Mouse (Mus musculus) hindbrain, embryonic 14.5 days (tissue): ENCODE measurements around the gene Il17rc. TPM values are rescaled to one million over a fixed set of nuclear protein-coding genes. Genes with fewer than 3 reads are reported as not detected.
A peak's percentile ranks its signal among the peaks of the same experiment; 100 is the strongest.

Experiments
- ATAC-seq: fragments of 200-750 bp; cut with Nextera tagmentation; 2 replicates; pipeline ENCODE4 v1.8.0; 2017; ENCODE audit warnings: moderate number of reproducible peaks, mild to moderate bottlenecking, moderate TSS enrichment, moderate library complexity; ENCODE audit not compliant: low FRiP score
- DNase-seq: peaks from one replicate; pipeline ENCODE4 v3.0.0-alpha.2; 2015; ENCODE audit warnings: low spot score
- H3K27ac ChIP-seq: fragments of 300-500 bp; sonication (generic); 2 replicates; pipeline ENCODE4 v1.5.1; 2014; ENCODE audit warnings: mild to moderate bottlenecking, moderate library complexity
- H3K27me3 ChIP-seq: fragments of 300-500 bp; sonication (generic); 2 replicates; pipeline ENCODE4 v1.6.1; 2014; ENCODE audit warnings: mild to moderate bottlenecking, low read length, mixed read lengths; ENCODE audit not compliant: control insufficient read depth, insufficient read depth
- H3K36me3 ChIP-seq: fragments of 300-500 bp; sonication (generic); replicated peaks from 2 replicates; pipeline ENCODE4 v1.6.1; 2014; ENCODE audit not compliant: control insufficient read depth, insufficient read depth
- H3K4me1 ChIP-seq: fragments of 300-500 bp; sonication (generic); replicated peaks from 2 replicates; pipeline ENCODE4 v1.6.1; 2014; ENCODE audit warnings: antibody characterized with exemption, low read length, mixed read lengths; ENCODE audit not compliant: control insufficient read depth, insufficient read depth
- H3K4me2 ChIP-seq: fragments of 300-500 bp; sonication (generic); replicated peaks from 2 replicates; pipeline ENCODE4 v1.6.1; 2014; ENCODE audit warnings: mild to moderate bottlenecking, moderate library complexity
- H3K4me3 ChIP-seq: fragments of 300-500 bp; sonication (generic); replicated peaks from 2 replicates; pipeline ENCODE4 v1.5.1; 2014; ENCODE audit warnings: mild to moderate bottlenecking, low read length
- H3K9ac ChIP-seq: fragments of 300-500 bp; sonication (generic); 2 replicates; pipeline ENCODE4 v1.6.1; 2014
- H3K9me3 ChIP-seq: fragments of 300-500 bp; sonication (generic); 2 replicates; pipeline ENCODE4 v1.6.1; 2016; ENCODE audit warnings: low read length; ENCODE audit not compliant: control insufficient read depth
- WGBS: fragments of 180-500 bp; shearing (Covaris S2); extraction: QIAGEN DNeasy Blood & Tissue Kit; methylation state at CpG from one replicate; pipeline ENCODE4 v1.1.7; 2014; 5-methylcytosine and 5-hydroxymethylcytosine counted together
- polyA plus RNA-seq: library from polyadenylated mRNA; unstranded; fragments of >200 nt; fragmentation: Nextera tagmentation; extraction: Ambion mirVana; gene quantifications from 2 replicates; pipeline ENCODE4 v1.2.1, GENCODE M21; 2014

Gene Il17rc
- polyA plus RNA-seq, 1 experiment from 2014 or later: 2.4 TPM

DNA sequence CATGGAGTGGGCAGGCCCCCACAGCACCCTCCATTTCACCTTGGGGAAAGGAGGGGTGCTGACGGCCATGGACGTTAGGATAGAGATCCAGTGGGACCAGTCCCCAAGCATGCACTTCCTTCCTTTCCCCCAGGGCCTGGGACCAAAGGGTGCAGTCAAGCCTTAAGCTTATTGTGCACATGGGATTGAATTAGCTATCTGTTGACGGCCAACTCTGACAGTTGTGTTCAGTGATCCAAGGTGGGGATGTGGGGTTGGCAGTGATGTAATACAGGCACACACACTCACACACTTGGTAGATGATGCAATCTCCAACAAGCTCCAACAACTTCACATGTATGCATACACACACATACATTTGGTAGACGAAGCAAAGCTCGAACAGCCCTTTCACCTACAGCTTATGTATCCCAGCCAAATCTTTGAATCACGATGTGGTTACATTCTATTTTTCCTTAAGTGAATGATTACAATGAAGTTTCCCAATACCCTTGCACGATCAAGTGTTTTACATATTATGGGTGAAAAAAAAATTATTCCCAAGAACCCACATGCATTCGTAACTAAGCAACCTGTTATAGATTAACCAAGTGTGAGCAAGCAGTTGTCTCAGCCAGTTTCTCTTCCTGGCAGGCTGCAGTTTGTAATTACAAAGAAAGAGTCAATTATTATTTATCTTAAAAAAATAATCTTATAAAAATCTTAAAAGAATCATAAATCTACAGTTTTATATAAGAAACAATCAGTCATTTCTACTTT, 26.8 kb upstream of the Il17rc start:
- Histone ChIP-seq H3K4me2 (no peak overlapping the region), H3K9me3 (no peaks in the 10 kb centered on the region), H3K4me1 (peaks cover 12% of the 10 kb centered on the region), H3K27me3 (no peaks in the 10 kb centered on the region), H3K4me3 (no peak overlapping the region), H3K9ac (no peak overlapping the region), H3K27ac (no peak overlapping the region), H3K36me3 (peaks cover 31% of the 10 kb centered on the region)
- ATAC-seq (no peak), DNase-seq (no peak)
- WGBS: 83% methylated on average over 6 of the region's 8 CpGs

DNA sequence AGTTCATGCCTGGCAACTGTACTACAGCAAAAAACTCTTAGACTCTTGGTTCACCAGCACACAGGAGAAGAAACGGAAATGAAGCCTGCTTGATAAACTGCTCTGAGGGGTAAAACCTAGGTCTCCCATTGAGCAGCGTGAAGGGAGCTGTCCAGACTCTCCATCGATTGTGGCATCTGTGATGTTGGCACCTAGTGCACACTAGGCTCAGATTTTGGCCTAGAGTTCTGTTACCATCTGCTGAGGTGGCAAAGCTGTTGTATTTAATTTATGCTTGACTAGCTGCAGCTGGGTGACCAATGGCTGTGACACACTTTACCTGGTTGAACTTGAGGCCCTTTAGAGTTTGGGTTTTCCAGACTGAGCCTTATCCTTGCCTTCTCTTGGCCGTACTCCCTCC, 23.6 kb upstream of the Il17rc start:
- Histone ChIP-seq H3K36me3 (peaks cover 31% of the 10 kb centered on the region), H3K27me3 (no peaks in the 10 kb centered on the region), H3K9me3 (no peaks in the 10 kb centered on the region), H3K4me3 (no peak overlapping the region), H3K4me1 (peaks cover 9% of the 10 kb centered on the region), H3K4me2 (no peak overlapping the region), H3K9ac (no peak overlapping the region), H3K27ac (no peak overlapping the region)
- no peak for DNase-seq
- 96% methylated on average over 4 of the region's 4 CpGs for WGBS
- no peak for ATAC-seq

DNA sequence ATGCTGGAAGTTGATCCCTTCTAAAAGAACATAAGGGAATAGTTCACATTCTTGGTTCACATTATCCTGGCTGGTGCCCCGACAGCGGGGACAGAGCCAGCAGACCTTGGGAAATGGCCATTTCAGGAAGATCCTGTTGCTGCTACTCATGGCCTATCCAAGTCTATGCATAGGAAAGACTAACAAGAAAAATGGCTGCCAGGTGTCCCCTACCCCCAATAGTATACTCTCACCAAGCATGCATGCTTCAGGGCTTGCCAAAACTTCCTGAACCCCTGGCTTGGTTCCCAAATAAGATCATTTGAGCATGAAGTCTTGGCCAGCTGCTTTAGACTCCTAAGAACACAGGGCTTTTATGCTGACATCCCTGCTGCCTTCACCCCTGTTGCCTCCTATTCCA, 19.4 kb upstream of the Il17rc start:
- 84% methylated on average over 2 of the region's 2 CpGs for WGBS
- H3K27ac ChIP-seq: no peak overlapping the region
- ATAC-seq (no peak), DNase-seq (no peak)
- H3K4me3 ChIP-seq: no peak overlapping the region
- H3K4me2 ChIP-seq: no peak overlapping the region
- no peaks in the 10 kb centered on the region for H3K4me1 ChIP-seq
- H3K36me3 ChIP-seq: peaks cover 24% of the 10 kb centered on the region
- no peaks in the 10 kb centered on the region for H3K9me3 ChIP-seq
- no peak overlapping the region for H3K9ac ChIP-seq
- H3K27me3 ChIP-seq: no peaks in the 10 kb centered on the region

DNA sequence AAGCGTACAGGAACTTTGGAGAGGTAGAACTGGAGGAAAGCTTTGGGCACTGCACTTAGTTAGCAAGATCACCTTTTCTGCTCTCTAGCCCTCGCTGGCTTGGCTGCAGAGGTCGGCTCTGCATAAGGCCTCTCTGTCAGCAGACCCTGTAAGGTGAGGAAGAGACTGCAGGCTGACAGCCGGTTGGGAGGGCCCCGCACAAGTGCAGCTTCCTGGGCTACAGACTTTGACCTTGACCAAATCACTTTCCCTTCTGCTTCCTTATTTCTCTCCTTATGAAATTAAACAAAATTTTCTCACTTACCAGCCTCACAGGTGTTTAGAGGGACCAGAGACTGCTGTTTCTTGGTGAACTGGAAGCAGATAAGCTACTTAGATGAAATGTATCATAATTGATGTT, 16.2 kb upstream of the Il17rc start:
- H3K36me3 ChIP-seq: no peaks in the 10 kb centered on the region
- H3K4me2 ChIP-seq: no peak overlapping the region
- no peak overlapping the region for H3K4me3 ChIP-seq
- no peaks in the 10 kb centered on the region for H3K4me1 ChIP-seq
- no peak overlapping the region for H3K9ac ChIP-seq
- 73% methylated on average over 5 of the region's 5 CpGs for WGBS
- H3K27ac ChIP-seq: no peak overlapping the region
- H3K27me3 ChIP-seq: no peaks in the 10 kb centered on the region
- DNase-seq (no peak), ATAC-seq (no peak)
- no peaks in the 10 kb centered on the region for H3K9me3 ChIP-seq

DNA sequence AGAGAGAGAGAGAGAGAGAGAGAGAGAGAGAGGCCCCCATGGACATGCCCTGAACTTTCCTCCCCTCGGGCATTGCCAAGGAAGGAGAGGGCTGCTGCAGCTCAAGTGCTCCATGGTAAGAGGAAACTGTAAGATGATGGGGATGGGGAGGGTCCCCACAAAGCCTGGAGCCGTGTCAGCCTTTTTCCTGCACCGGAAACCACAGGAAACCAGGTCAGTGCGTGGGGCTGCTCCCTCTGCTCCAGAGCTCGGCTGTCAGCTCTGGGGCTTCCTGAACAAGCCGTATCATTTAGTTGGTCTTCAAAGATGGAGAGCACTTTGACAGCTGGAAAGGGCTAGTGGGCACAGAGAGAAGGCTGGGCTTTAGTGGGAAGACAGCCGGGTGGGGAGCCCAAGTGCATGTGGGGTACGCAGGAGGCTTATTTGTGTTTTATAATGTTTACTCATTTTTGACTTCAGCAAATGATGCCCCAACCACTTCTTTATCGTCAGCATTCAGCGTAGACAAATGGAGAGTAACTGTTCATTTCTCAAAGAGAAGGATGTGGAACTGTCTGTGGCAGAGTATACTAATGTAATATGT, 13.2 kb upstream of the Il17rc start, which contains the start of gene Il17re:
TSS of gene Il17re (plus strand) at position 533 of the 583 bp plus-strand sequence.
- H3K4me3 ChIP-seq: no peak within 1 kb of the TSS
- no peaks in the 10 kb centered on the region for H3K36me3 ChIP-seq
- DNase-seq (no peak), ATAC-seq (no peak)
- H3K27me3 ChIP-seq: no peaks in the 10 kb centered on the region
- H3K4me1 ChIP-seq: no peaks in the 10 kb centered on the region
- H3K27ac ChIP-seq: no peak within 1 kb of the TSS
- WGBS: 82% methylated on average over 10 of the region's 10 CpGs
- H3K9me3 ChIP-seq: no peaks in the 10 kb centered on the region
- H3K9ac ChIP-seq: no peak within 1 kb of the TSS
- no peak within 1 kb of the TSS for H3K4me2 ChIP-seq

DNA sequence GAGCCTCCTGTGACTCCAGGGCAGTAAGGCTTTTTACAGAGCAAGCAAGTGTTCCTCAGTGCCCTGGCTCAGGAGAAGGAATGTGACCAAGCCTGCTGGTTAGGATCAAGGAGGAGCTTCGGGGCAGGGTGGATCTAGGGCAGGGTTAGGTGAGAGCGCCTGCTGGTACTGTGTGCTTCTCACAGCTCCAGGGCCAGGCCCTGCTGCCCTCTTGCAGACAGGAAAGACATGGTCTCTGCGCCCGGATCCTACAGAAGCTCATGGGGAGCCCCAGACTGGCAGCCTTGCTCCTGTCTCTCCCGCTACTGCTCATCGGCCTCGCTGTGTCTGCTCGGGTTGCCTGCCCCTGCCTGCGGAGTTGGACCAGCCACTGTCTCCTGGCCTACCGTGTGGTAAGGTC, 12.6 kb upstream of the Il17rc start:
- no peak overlapping the region for H3K27ac ChIP-seq
- WGBS: 81% methylated on average over 10 of the region's 10 CpGs
- H3K4me1 ChIP-seq: no peaks in the 10 kb centered on the region
- H3K36me3 ChIP-seq: no peaks in the 10 kb centered on the region
- H3K9me3 ChIP-seq: no peaks in the 10 kb centered on the region
- no peak overlapping the region for H3K4me3 ChIP-seq
- no peak for ATAC-seq
- no peaks in the 10 kb centered on the region for H3K27me3 ChIP-seq
- no peak overlapping the region for H3K4me2 ChIP-seq
- H3K9ac ChIP-seq: no peak overlapping the region
- no peak for DNase-seq

DNA sequence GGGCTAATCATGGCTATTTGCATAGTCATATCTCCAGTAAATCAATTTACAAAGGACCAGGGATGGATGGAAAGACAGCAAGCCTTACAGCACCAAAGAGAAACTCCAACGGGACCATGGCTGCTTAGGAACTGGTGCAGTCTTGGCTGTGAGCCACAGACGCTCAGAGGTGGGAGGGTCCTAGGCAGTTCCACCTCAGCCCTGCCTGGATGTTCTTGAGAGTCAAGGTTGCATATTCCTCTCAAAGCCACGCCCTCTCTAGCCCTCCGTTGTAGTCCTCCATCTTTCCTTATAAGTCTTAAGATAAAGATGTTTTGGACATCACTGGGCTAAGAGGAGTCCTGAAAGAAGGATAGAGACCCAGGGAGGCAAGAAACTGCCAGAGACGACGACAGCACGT, 7.2 kb upstream of the Il17rc start:
- no peak for DNase-seq
- no peaks in the 10 kb centered on the region for H3K4me1 ChIP-seq
- H3K36me3 ChIP-seq: no peaks in the 10 kb centered on the region
- peaks cover 3% of the 10 kb centered on the region; the same call in 1 of the 2 replicates for H3K27me3 ChIP-seq
- H3K27ac ChIP-seq: no peak overlapping the region
- no peak overlapping the region for H3K4me2 ChIP-seq
- no peak for ATAC-seq
- no peak overlapping the region for H3K9ac ChIP-seq
- no peaks in the 10 kb centered on the region for H3K9me3 ChIP-seq
- H3K4me3 ChIP-seq: no peak overlapping the region
- 68% methylated on average over 7 of the region's 7 CpGs for WGBS

DNA sequence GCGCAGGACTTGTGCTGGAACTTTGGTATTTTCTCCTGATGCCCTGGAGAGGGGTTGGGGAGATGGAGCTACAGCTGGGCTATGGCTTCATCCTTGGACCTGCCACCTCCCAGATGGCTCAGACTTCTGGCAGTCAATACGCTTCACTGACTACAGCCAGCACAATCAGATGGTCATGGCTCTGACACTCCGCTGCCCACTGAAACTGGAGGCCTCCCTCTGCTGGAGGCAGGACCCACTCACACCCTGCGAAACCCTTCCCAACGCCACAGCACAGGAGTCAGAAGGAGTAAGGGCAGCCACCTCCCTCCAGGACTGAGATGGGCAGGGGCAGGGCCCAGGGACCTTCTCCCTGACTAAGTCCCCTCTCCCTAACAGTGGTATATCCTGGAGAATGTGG, 5.6 kb upstream of the Il17rc start:
- no peaks in the 10 kb centered on the region for H3K9me3 ChIP-seq
- ATAC-seq (no peak), DNase-seq (no peak)
- no peaks in the 10 kb centered on the region for H3K36me3 ChIP-seq
- no peak overlapping the region for H3K9ac ChIP-seq
- H3K4me2 ChIP-seq: no peak overlapping the region
- no peak overlapping the region for H3K27ac ChIP-seq
- H3K4me1 ChIP-seq: peaks cover 7% of the 10 kb centered on the region; the same call in 1 of the 2 replicates
- 56% methylated on average over 5 of the region's 5 CpGs for WGBS
- peaks cover 17% of the 10 kb centered on the region; the same call in 1 of the 2 replicates for H3K27me3 ChIP-seq
- H3K4me3 ChIP-seq: no peak overlapping the region

DNA sequence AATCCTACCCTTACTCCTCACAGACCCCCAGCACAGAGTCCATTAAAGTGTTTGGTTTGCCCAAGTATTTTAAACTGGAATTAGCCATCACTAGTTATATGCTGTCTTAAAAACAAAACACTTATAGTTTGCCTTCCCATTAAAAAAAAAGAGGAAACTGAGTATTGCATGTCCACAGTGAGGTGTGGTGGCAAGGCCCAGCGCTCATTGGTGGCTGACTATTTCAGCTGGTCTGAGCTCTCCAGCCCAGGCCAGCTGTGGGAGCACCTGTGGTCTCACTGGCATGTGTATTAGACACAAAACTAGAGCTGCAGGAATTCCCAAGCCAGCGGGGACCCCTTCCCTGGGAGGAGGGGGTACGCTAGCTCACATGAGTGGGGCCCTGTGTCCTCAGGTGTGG, 2.7 kb upstream of the Il17rc start:
- H3K4me1 ChIP-seq: peaks cover 7% of the 10 kb centered on the region; the same call in 1 of the 2 replicates
- ATAC-seq (0 out of 2 replicates have a peak, but pooled peaks have one; percentile 7), DNase-seq (no peak)
- H3K4me2 ChIP-seq: no peak overlapping the region
- H3K27me3 ChIP-seq: peaks cover 23% of the 10 kb centered on the region; the same call in 1 of the 2 replicates
- H3K9ac ChIP-seq: no peak overlapping the region; the same call in 1 of the 2 replicates
- no peak overlapping the region for H3K27ac ChIP-seq
- H3K9me3 ChIP-seq: no peaks in the 10 kb centered on the region
- WGBS: 71% methylated on average over 3 of the region's 3 CpGs
- no peaks in the 10 kb centered on the region for H3K36me3 ChIP-seq
- H3K4me3 ChIP-seq: no peak overlapping the region
